Mouse (Mus musculus): Measurements from ENCODE around the gene Klra5.
"Not testable (repeated sequence)": the region's sequence is repeated elsewhere in the genome, so short reads cannot be mapped to it uniquely, and the experiment has no call there.

Klra5 gene

DNA sequence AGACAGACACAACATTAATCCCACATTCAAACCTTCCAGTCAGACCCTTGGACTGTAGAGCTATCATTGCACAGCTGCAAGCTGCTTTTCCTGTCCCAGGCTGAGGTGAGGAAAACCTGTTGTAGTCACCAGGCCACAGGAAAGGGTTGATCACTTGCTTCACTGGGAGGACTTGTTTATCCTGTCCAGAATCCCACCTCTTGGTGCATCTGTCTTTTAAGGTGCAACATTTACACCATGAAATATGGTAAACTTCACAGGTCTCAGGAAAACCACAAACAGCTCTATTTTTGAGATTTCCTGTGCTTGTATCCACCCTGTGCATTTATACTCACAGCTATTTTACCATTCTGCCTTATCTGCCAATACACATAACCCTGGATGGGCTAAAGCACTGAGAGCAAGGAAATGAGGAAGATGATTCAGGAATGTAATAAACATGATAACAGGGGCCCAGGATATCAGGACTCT is at the start of gene Klra5:
TSS of gene Klra5 (minus strand) at position 175 of the 471 bp plus-strand sequence.
- DNase-seq, result not testable (repeated sequence)

- DNase-seq, result no peak
Measured at GRCm38 (mm10) chr6:129916996-129917395, 454 bp downstream of the Klra5 start.

DNA sequence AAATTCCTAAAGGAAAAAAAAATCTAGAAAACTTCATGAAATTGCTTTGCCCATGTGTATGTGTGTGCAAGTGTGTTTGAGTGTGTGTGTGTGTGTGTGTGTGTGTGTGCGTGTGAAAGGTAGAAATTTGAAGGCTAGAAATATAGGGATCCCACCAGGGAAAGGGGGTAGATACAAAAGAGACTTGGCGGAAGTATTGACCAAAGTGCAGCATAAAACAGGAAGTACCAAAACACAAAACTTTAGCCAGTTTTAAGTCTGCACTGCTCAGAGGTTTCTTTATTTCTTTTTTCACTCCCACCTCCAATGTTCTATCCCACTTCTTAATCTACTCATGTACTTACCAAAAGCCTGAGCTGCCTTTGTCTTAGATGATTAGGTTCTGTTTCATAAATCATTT is 34.9 kb downstream of the Klra5 start:
- no peak for DNase-seq

GRCm38 (mm10) chr6:129876549-129876948 is 40.9 kb downstream of the Klra5 start, which contains the start of gene Klra17:
Gene Klra17 (minus strand): TSS chr6:129876672.
- no peak for DNase-seq

DNA sequence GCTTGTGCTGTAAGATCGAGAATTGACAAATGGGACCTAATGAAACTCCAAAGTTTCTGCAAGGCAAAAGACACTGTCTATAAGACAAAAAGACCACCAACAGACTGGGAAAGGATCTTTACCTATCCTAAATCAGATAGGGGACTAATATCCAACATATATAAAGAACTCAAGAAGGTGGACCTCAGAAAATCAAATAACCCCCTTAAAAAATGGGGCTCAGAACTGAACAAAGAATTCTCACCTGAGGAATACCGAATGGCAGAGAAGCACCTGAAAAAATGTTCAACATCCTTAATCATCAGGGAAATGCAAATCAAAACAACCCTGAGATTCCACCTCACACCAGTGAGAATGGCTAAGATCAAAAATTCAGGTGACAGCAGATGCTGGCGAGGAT is 55.1 kb downstream of the Klra5 start, which contains the start of gene Gm17631:
TSS of gene Gm17631 (plus strand) at position 301 of the 400 bp plus-strand sequence.
- DNase-seq, result not testable (repeated sequence)
